Mouse (Mus musculus) G1E (cell line): ENCODE measurements around the gene Nod2.

ENCODE experiments used
- CTCF ChIP-seq: IDR thresholded peaks from 2 replicates; pipeline ENCODE4 v1.5.1; 2012; ENCODE audit warnings: low read depth, low read length, inconsistent platforms, mixed read lengths
- GATA1 ChIP-seq: IDR thresholded peaks from 2 replicates; pipeline ENCODE4 v1.6.1; 2012; ENCODE audit warnings: borderline replicate concordance, low read length, inconsistent platforms, mixed read lengths
- GATA2 ChIP-seq: IDR thresholded peaks from 2 replicates; pipeline ENCODE4 v1.6.1; 2012; ENCODE audit warnings: low read depth, low read length, inconsistent platforms, borderline replicate concordance
- POLR2AphosphoS5 ChIP-seq: IDR thresholded peaks from 2 replicates; pipeline ENCODE4 v1.6.1; 2012; ENCODE audit warnings: low read depth, low read length, inconsistent platforms; ENCODE audit not compliant: insufficient replicate concordance
- TAL1 ChIP-seq: conservative IDR thresholded peaks from 2 replicates; pipeline ENCODE4 v1.6.1; 2012; ENCODE audit warnings: low read depth, low read length, inconsistent platforms, mixed read lengths

- no peak for TF ChIP-seq CTCF
- no peak for TF ChIP-seq GATA1
- no peak for TF ChIP-seq POLR2AphosphoS5
- TF ChIP-seq TAL1 = no peak
- no peak for TF ChIP-seq GATA2
Observed at GRCm38 (mm10) chr8:88673859-88674258, 26.7 kb downstream of the Nod2 start.
